Mouse (Mus musculus): ENCODE data around the gene Terb1.
A peak's percentile ranks its signal among the peaks of the same experiment; 100 is the strongest.

Gene Terb1

GRCm38 (mm10) chr8:104411972-104412371 lies 97.7 kb downstream of the Terb1 start:
- peak; percentile 43 for DNase-seq (ENCODE audit: low read depth, low spot score)

GRCm38 (mm10) chr8:104411468-104411867 lies 98.2 kb downstream of the Terb1 start:
- no peak for DNase-seq (ENCODE audit: low read depth, low spot score)

GRCm38 (mm10) chr8:104410628-104411273 lies 99.0 kb downstream of the Terb1 start:
- no peak for DNase-seq (ENCODE audit: low read depth, low spot score)

- no peak for DNase-seq (ENCODE audit: low read depth, low spot score)
Observed at GRCm38 (mm10) chr8:104408328-104409110, 101.2 kb downstream of the Terb1 start.

GRCm38 (mm10) chr8:104406340-104407128 lies 103.2 kb downstream of the Terb1 start:
- DNase-seq (ENCODE audit: low read depth, low spot score): no peak

GRCm38 (mm10) chr8:104405430-104406187 lies 104.1 kb downstream of the Terb1 start:
- no peak for DNase-seq (ENCODE audit: low read depth, low spot score)

GRCm38 (mm10) chr8:104403596-104403995 lies 106.1 kb downstream of the Terb1 start:
- peak; percentile 35 for DNase-seq (ENCODE audit: low read depth, low spot score)
